Mouse (Mus musculus) WW6 (cell line): ENCODE measurements around the gene Atxn7l2.

Experiments used
- DNase-seq: peaks from one replicate; pipeline ENCODE4 v3.0.0-alpha.2; 2013; ENCODE audit warnings: low read depth, low spot score

Atxn7l2 gene

GRCm38 (mm10) chr3:108178756-108179715 lies 31.7 kb downstream of the Atxn7l2 start:
- DNase-seq, result no peak

- no peak for DNase-seq
These were observed 35.8 kb downstream of the Atxn7l2 start for GRCm38 (mm10) chr3:108174672-108175531.

GRCm38 (mm10) chr3:108169199-108169598 lies 41.5 kb downstream of the Atxn7l2 start:
- DNase-seq, result no peak

- DNase-seq, result no peak
These were observed 43.2 kb downstream of the Atxn7l2 start for GRCm38 (mm10) chr3:108167499-108167898.

- DNase-seq, result no peak
These were observed 44.1 kb downstream of the Atxn7l2 start for GRCm38 (mm10) chr3:108166486-108167211.

GRCm38 (mm10) chr3:108165532-108166315 lies 45.0 kb downstream of the Atxn7l2 start:
- no peak for DNase-seq

- DNase-seq, result peak; percentile 42
These were observed 45.9 kb downstream of the Atxn7l2 start for GRCm38 (mm10) chr3:108164807-108165206.

- no peak for DNase-seq
These were observed 46.6 kb downstream of the Atxn7l2 start for GRCm38 (mm10) chr3:108164091-108164490.

GRCm38 (mm10) chr3:108158383-108159037 lies 52.2 kb downstream of the Atxn7l2 start:
- DNase-seq, result no peak

GRCm38 (mm10) chr3:108154656-108155055 lies 56.1 kb downstream of the Atxn7l2 start, which contains the start of gene Gpr61:
Gpr61 (minus strand) TSS chr3:108154882.
- DNase-seq, result no peak

GRCm38 (mm10) chr3:108152290-108152689 lies 58.4 kb downstream of the Atxn7l2 start:
- DNase-seq, result no peak
